Mouse (Mus musculus) kidney, adult 2 months (tissue): Measurements from ENCODE around the gene Ppp1r14a.

Experiments used
- CTCF ChIP-seq: fragments of 200-500 bp; conservative IDR thresholded peaks from 2 replicates; pipeline ENCODE4 v1.5.1; 2011; ENCODE audit warnings: low read depth, mild to moderate bottlenecking, control low read depth, low read length, moderate library complexity, mixed read lengths; ENCODE audit not compliant: insufficient read depth, insufficient read length
- POLR2A ChIP-seq: fragments of 200-500 bp; IDR thresholded peaks from one replicate; pipeline ENCODE4 v1.6.1; 2011; ENCODE audit warnings: low read depth, low read length, control low read depth

GRCm38 (mm10) chr7:29279261-29279660 is 9.8 kb upstream of the Ppp1r14a start:
- TF ChIP-seq POLR2A (no peak), CTCF (no peak)
